Mouse (Mus musculus): Measurements from ENCODE around the gene Ces3b. TPM values are rescaled to one million over a fixed set of nuclear protein-coding genes. Genes with fewer than 3 reads are reported as not detected.

Gene Ces3b
- total and polyA plus RNA-seq, 3 experiments: not detected

DNA sequence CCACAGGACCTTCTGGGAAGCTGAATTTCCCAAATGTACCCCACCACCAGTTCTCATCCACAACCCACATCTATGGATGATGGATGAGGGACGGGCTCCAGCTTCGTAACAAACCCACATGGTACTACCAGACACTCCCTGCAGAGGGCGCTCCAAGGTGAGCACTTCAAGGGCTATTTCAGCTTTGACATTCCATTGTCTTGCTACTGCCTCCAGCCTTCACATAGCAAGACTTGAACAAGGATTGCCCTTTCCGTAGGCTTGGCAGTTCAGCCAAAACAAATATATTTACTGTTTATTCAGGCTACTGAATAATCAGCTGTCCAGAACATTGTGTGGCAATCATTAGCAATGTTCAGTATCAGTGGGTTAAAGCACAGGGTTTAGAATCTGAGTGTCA, 54.9 kb downstream of the Ces3b start (continued):
- TF ChIP-seq POLR2AphosphoS5 (IDR thresholded peaks at IDR 0.05; ENCODE audit: borderline replicate concordance, low read depth, low read length) (no peak), UBTF (IDR thresholded peaks at IDR 0.05; ENCODE audit: borderline replicate concordance, insufficient read depth, low read depth, low read length) (no peak), E2F4 (IDR thresholded peaks at IDR 0.05; ENCODE audit: borderline replicate concordance, low read depth, low read length) (no peak), ZMIZ1 (IDR thresholded peaks at IDR 0.05; ENCODE audit: low read depth, low read length) (no peak), USF2 (IDR thresholded peaks at IDR 0.05; ENCODE audit: borderline replicate concordance in 1 of 2, insufficient read depth in 1 of 2, low read depth in 1 of 2, low read length in 2 of 2) (no peak), ELF1 (IDR thresholded peaks at IDR 0.05; ENCODE audit: low read depth, low read length) (no peak), CHD2 (IDR thresholded peaks at IDR 0.05; ENCODE audit: low read length) (no peak), GABPA (IDR thresholded peaks at IDR 0.05; ENCODE audit: low read depth, low read length) (no peak), RCOR1 (IDR thresholded peaks at IDR 0.05; ENCODE audit: low read depth, low read length) (no peak), GATA1 (IDR thresholded peaks at IDR 0.05; ENCODE audit: low read depth, low read length) (no peak), TCF12 (IDR thresholded peaks at IDR 0.05; ENCODE audit: low read depth, low read length) (no peak), MXI1 (IDR thresholded peaks at IDR 0.05; ENCODE audit: low read depth, low read length) (no peak), MEF2A (IDR thresholded peaks at IDR 0.05; ENCODE audit: extremely low read depth, insufficient replicate concordance, low read depth, low read length, poor library complexity, severe bottlenecking) (no peak)

DNA sequence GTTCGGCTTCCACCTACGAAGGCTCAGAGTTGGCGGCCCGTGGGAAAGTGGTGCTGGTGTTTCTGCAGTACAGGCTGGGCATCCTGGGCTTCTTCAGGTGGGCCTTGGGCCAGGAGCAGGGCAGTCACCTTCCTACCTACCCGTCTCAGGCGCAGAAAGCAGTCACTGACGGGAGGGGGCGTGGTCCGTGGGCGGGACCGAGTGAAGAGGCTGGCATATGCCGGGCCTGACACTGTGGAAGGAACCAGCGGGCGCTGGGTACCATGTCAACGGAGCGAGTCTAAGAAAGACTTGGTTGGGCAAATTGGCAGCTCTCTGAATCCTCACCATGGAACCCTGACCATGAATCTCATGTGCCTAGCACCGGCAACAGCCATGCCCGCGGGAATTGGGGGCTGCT, 58.8 kb downstream of the Ces3b start:
- no peak overlapping the region for H3K9ac ChIP-seq (ENCODE audit: control insufficient read depth, low read depth, low read length, poor library complexity, severe bottlenecking)
- H3K9me3 ChIP-seq (replicated peaks; ENCODE audit: insufficient read depth, low read length): no peaks in the 10 kb centered on the region
- H3K27ac ChIP-seq (ENCODE audit: control insufficient read depth, low read depth, low read length): no peak overlapping the region
- H3K4me3 ChIP-seq (ENCODE audit: control insufficient read depth in 1 of 2, insufficient read depth in 1 of 2, low read depth in 2 of 2, low read length in 2 of 2): no peak overlapping the region
- no peak for DNase-seq (ENCODE audit: low read depth, low spot score)
- no peaks in the 10 kb centered on the region for H3K79me2 ChIP-seq (ENCODE audit: control insufficient read depth, insufficient read depth, low read length, poor library complexity)
- no peaks in the 10 kb centered on the region for H3K4me1 ChIP-seq (ENCODE audit: control insufficient read depth in 1 of 2, insufficient read depth in 2 of 2, low read length in 2 of 2)
- no peaks in the 10 kb centered on the region for H3K36me3 ChIP-seq (ENCODE audit: control insufficient read depth in 1 of 2, insufficient read depth in 2 of 2, low read length in 2 of 2)
- no peak for TF ChIP-seq JUND (IDR thresholded peaks at IDR 0.05; ENCODE audit: low read depth, low read length)
- H3K27me3 ChIP-seq (ENCODE audit: control insufficient read depth in 1 of 2, insufficient read depth in 2 of 2, low read length in 2 of 2): peaks cover 0 to 2% of the 10 kb centered on the region in 2 experiments; a peak in 2 of 4 replicates

Other genes with a start within 250 kb of the Ces3b start
- not detected in 2 replicates for gene Ces2c, start 236.7 kb upstream of the Ces3b start, total RNA-seq (2012; rRNA removed)
- not detected for gene Ces2c, start 236.7 kb upstream of the Ces3b start, polyA plus RNA-seq (2012; ENCODE audit: insufficient read depth in 1 of 2, insufficient read length in 2 of 2, low read depth in 1 of 2, low replicate concordance in 2 of 2, missing spikeins in 1 of 2)
- not detected in 2 replicates for gene Ces2e, start 157.5 kb upstream of the Ces3b start, total RNA-seq (2012; rRNA removed)
- gene Ces2e, start 157.5 kb upstream of the Ces3b start, polyA plus RNA-seq (2012; ENCODE audit: insufficient read depth in 1 of 2, insufficient read length in 2 of 2, low read depth in 1 of 2, low replicate concordance in 2 of 2, missing spikeins in 1 of 2): not detected
- gene Ces2f, start 136.4 kb upstream of the Ces3b start, total RNA-seq (2012; rRNA removed): not detected in 2 replicates
- not detected for gene Ces2f, start 136.4 kb upstream of the Ces3b start, polyA plus RNA-seq (2012; ENCODE audit: insufficient read depth in 1 of 2, insufficient read length in 2 of 2, low read depth in 1 of 2, low replicate concordance in 2 of 2, missing spikeins in 1 of 2)
- 95.3 and 105 TPM in 2 replicates for gene Ces2g, start 122.0 kb upstream of the Ces3b start, total RNA-seq (2012; rRNA removed)
- gene Ces2g, start 122.0 kb upstream of the Ces3b start, polyA plus RNA-seq (2012; ENCODE audit: insufficient read depth in 1 of 2, insufficient read length in 2 of 2, low read depth in 1 of 2, low replicate concordance in 2 of 2, missing spikeins in 1 of 2): 100 to 1,000 TPM in 1 of 2 experiments, not detected in 1; 195 TPM
- not detected in 2 replicates for gene Ces2h, start 82.9 kb upstream of the Ces3b start, total RNA-seq (2012; rRNA removed)
- not detected for gene Ces2h, start 82.9 kb upstream of the Ces3b start, polyA plus RNA-seq (2012; ENCODE audit: insufficient read depth in 1 of 2, insufficient read length in 2 of 2, low read depth in 1 of 2, low replicate concordance in 2 of 2, missing spikeins in 1 of 2)
- gene Ces3a, start 35.2 kb upstream of the Ces3b start, total RNA-seq (2012; rRNA removed): not detected in 2 replicates
- gene Ces3a, start 35.2 kb upstream of the Ces3b start, polyA plus RNA-seq (2012; ENCODE audit: insufficient read depth in 1 of 2, insufficient read length in 2 of 2, low read depth in 1 of 2, low replicate concordance in 2 of 2, missing spikeins in 1 of 2): not detected
- not detected in 2 replicates for gene Ces4a, start 48.0 kb downstream of the Ces3b start, total RNA-seq (2012; rRNA removed)
- gene Ces4a, start 48.0 kb downstream of the Ces3b start, polyA plus RNA-seq (2012; ENCODE audit: insufficient read depth in 1 of 2, insufficient read length in 2 of 2, low read depth in 1 of 2, low replicate concordance in 2 of 2, missing spikeins in 1 of 2): not detected
- 32.5 and 40.6 TPM in 2 replicates for gene Cbfb, start 86.9 kb downstream of the Ces3b start, total RNA-seq (2012; rRNA removed)
- 10 to 100 TPM in 1 of 2 experiments, not detected in 1; 37.9 TPM for gene Cbfb, start 86.9 kb downstream of the Ces3b start, polyA plus RNA-seq (2012; ENCODE audit: insufficient read depth in 1 of 2, insufficient read length in 2 of 2, low read depth in 1 of 2, low replicate concordance in 2 of 2, missing spikeins in 1 of 2)
- gene D230025D16Rik, start 141.4 kb downstream of the Ces3b start, total RNA-seq (2012; rRNA removed): 16.0 and 18.3 TPM in 2 replicates
- 10 to 100 TPM in 1 of 2 experiments, not detected in 1; 22.4 TPM for gene D230025D16Rik, start 141.4 kb downstream of the Ces3b start, polyA plus RNA-seq (2012; ENCODE audit: insufficient read depth in 1 of 2, insufficient read length in 2 of 2, low read depth in 1 of 2, low replicate concordance in 2 of 2, missing spikeins in 1 of 2)
- gene B3gnt9, start 171.4 kb downstream of the Ces3b start, total RNA-seq (2012; rRNA removed): 2.7 and 2.8 TPM in 2 replicates
- gene B3gnt9, start 171.4 kb downstream of the Ces3b start, polyA plus RNA-seq (2012; ENCODE audit: insufficient read depth in 1 of 2, insufficient read length in 2 of 2, low read depth in 1 of 2, low replicate concordance in 2 of 2, missing spikeins in 1 of 2): 1 to 10 TPM in 1 of 2 experiments, not detected in 1; 4.7 TPM
- 29.0 and 31.0 TPM in 2 replicates for gene Tradd, start 180.9 kb downstream of the Ces3b start, total RNA-seq (2012; rRNA removed)
- gene Tradd, start 180.9 kb downstream of the Ces3b start, polyA plus RNA-seq (2012; ENCODE audit: insufficient read depth in 1 of 2, insufficient read length in 2 of 2, low read depth in 1 of 2, low replicate concordance in 2 of 2, missing spikeins in 1 of 2): 10 to 100 TPM in 1 of 2 experiments, not detected in 1; 33.5 TPM
- gene Fbxl8, start 180.9 kb downstream of the Ces3b start, total RNA-seq (2012; rRNA removed): 4.1 and 4.8 TPM in 2 replicates
- gene Fbxl8, start 180.9 kb downstream of the Ces3b start, polyA plus RNA-seq (2012; ENCODE audit: insufficient read depth in 1 of 2, insufficient read length in 2 of 2, low read depth in 1 of 2, low replicate concordance in 2 of 2, missing spikeins in 1 of 2): 1 to 10 TPM in 1 of 2 experiments, not detected in 1; 7.2 TPM
- gene Hsf4, start 186.0 kb downstream of the Ces3b start, total RNA-seq (2012; rRNA removed): 1.4 and 1.7 TPM in 2 replicates
- gene Hsf4, start 186.0 kb downstream of the Ces3b start, polyA plus RNA-seq (2012; ENCODE audit: insufficient read depth in 1 of 2, insufficient read length in 2 of 2, low read depth in 1 of 2, low replicate concordance in 2 of 2, missing spikeins in 1 of 2): 1 to 10 TPM in 1 of 2 experiments, not detected in 1; 7.1 TPM
- gene Nol3, start 192.4 kb downstream of the Ces3b start, total RNA-seq (2012; rRNA removed): 0.69 and 0.89 TPM in 2 replicates
- under 1 TPM in 1 of 2 experiments, not detected in 1; 0.63 TPM for gene Nol3, start 192.4 kb downstream of the Ces3b start, polyA plus RNA-seq (2012; ENCODE audit: insufficient read depth in 1 of 2, insufficient read length in 2 of 2, low read depth in 1 of 2, low replicate concordance in 2 of 2, missing spikeins in 1 of 2)
- 5.6 and 8.2 TPM in 2 replicates for gene 4931428F04Rik, start 206.1 kb downstream of the Ces3b start, total RNA-seq (2012; rRNA removed)
- 10 to 100 TPM in 1 of 2 experiments, not detected in 1; 13.0 TPM for gene 4931428F04Rik, start 206.1 kb downstream of the Ces3b start, polyA plus RNA-seq (2012; ENCODE audit: insufficient read depth in 1 of 2, insufficient read length in 2 of 2, low read depth in 1 of 2, low replicate concordance in 2 of 2, missing spikeins in 1 of 2)
- gene Exoc3l, start 212.3 kb downstream of the Ces3b start, total RNA-seq (2012; rRNA removed): 0.56 and 0.69 TPM in 2 replicates
- 1 to 10 TPM in 1 of 2 experiments, not detected in 1; 2.0 TPM for gene Exoc3l, start 212.3 kb downstream of the Ces3b start, polyA plus RNA-seq (2012; ENCODE audit: insufficient read depth in 1 of 2, insufficient read length in 2 of 2, low read depth in 1 of 2, low replicate concordance in 2 of 2, missing spikeins in 1 of 2)
- gene E2f4, start 213.9 kb downstream of the Ces3b start, total RNA-seq (2012; rRNA removed): 95.9 and 98.5 TPM in 2 replicates
- gene E2f4, start 213.9 kb downstream of the Ces3b start, polyA plus RNA-seq (2012; ENCODE audit: insufficient read depth in 1 of 2, insufficient read length in 2 of 2, low read depth in 1 of 2, low replicate concordance in 2 of 2, missing spikeins in 1 of 2): 100 to 1,000 TPM in 1 of 2 experiments, 10 to 100 TPM in 1; 97.9 to 313 TPM
- 1.0 and 1.3 TPM in 2 replicates for gene Elmo3, start 221.8 kb downstream of the Ces3b start, total RNA-seq (2012; rRNA removed)
- gene Elmo3, start 221.8 kb downstream of the Ces3b start, polyA plus RNA-seq (2012; ENCODE audit: insufficient read depth in 1 of 2, insufficient read length in 2 of 2, low read depth in 1 of 2, low replicate concordance in 2 of 2, missing spikeins in 1 of 2): 1 to 10 TPM in 1 of 2 experiments, not detected in 1; 2.9 TPM
- 2.6 and 3.2 TPM in 2 replicates for gene Lrrc29, start 242.5 kb downstream of the Ces3b start, total RNA-seq (2012; rRNA removed)
- 1 to 10 TPM in 1 of 2 experiments, not detected in 1; 6.1 TPM for gene Lrrc29, start 242.5 kb downstream of the Ces3b start, polyA plus RNA-seq (2012; ENCODE audit: insufficient read depth in 1 of 2, insufficient read length in 2 of 2, low read depth in 1 of 2, low replicate concordance in 2 of 2, missing spikeins in 1 of 2)
- 123 and 149 TPM in 2 replicates for gene Tmem208, start 242.6 kb downstream of the Ces3b start, total RNA-seq (2012; rRNA removed)
- gene Tmem208, start 242.6 kb downstream of the Ces3b start, polyA plus RNA-seq (2012; ENCODE audit: insufficient read depth in 1 of 2, insufficient read length in 2 of 2, low read depth in 1 of 2, low replicate concordance in 2 of 2, missing spikeins in 1 of 2): 10 to 100 TPM in 1 of 2 experiments, not detected in 1; 94.5 TPM

All from MEL (cell line).